Comparison of ENCODE assay signal across 8 mouse cellular contexts in the genomic region with DNA sequence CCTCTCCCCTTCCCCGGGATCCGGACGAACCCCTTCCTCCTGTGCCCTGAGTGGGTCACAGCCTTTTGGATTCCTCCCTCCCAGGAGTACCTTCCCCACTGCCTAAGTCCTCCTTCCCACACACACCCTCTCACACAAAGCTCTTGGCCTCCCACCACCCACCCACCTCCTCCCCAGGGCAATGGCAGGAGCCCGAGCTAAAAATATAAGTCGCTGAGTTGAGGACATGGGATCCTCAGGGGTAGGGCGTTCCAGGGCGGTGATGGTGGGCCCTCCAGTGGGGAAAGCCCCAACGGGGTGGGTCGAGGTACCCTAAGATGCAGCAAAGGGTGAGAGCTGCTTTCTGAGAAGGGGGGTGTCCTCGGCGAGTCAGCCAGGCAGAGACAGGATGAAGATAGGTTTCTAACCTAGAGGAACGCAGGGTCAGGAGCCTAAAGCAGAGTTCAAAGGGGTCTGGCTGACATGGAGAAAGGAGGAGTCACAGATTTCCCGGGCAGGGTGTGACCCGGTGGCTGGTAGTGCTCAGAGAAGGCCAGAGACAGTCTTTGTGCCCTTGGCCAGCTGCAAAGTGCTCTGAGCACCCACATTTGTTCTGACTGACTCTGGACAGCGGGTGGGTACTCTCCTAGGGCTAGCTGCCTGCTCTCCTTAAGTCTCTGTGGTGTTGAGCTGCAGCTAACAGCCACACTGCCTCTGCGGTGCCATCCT. TPM values are rescaled to one million over a fixed set of nuclear protein-coding genes. Genes with fewer than 3 reads are reported as not detected.
DNase-seq lines count a peak whose midpoint lies in the region; ATAC-seq and TF ChIP-seq lines count a peak whose summit lies in the region.

No protein-coding gene starts in this region.

- H3K9ac ChIP-seq in heart, embryonic 14.5 days (ENCODE audit: low read length), result peak overlapping the region; percentile 91
- H3K9ac ChIP-seq in hindbrain, embryonic 11.5 days (ENCODE audit: low read depth, low read length), result peak overlapping the region; percentile 69
- peak overlapping the region; percentile 76 for H3K9ac ChIP-seq in midbrain, embryonic 14.5 days (replicated peaks; ENCODE audit: low read length)

- TF ChIP-seq CTCF in bone marrow, adult 2 months (IDR thresholded peaks at IDR 0.05; ENCODE audit: control insufficient read depth, insufficient read depth, low read length), result no peak

- TF ChIP-seq POLR2A in bone marrow, adult 2 months (IDR thresholded peaks at IDR 0.05; ENCODE audit: borderline replicate concordance, control insufficient read depth, low read depth, low read length), result no peak

- H3K27me3 ChIP-seq in heart, embryonic 14.5 days (ENCODE audit: control insufficient read depth, insufficient read depth, low read length), result 0 out of 2 replicates have a peak, but pooled peaks cover 7% of the 10 kb centered on the region
- peaks cover 26% of the 10 kb centered on the region for H3K27me3 ChIP-seq in hindbrain, embryonic 11.5 days (ENCODE audit: control insufficient read depth, insufficient read depth, low read length)
- peaks cover 31% of the 10 kb centered on the region; the same call in 1 of the 2 replicates for H3K27me3 ChIP-seq in midbrain, embryonic 14.5 days (ENCODE audit: control insufficient read depth, insufficient read depth, low read length)

- peak overlapping the region; percentile 83 for H3K4me2 ChIP-seq in heart, embryonic 14.5 days (ENCODE audit: low read length)
- peak overlapping the region; percentile 77 for H3K4me2 ChIP-seq in hindbrain, embryonic 11.5 days (replicated peaks; ENCODE audit: low read depth, low read length)
- H3K4me2 ChIP-seq in midbrain, embryonic 14.5 days (ENCODE audit: low read length), result peak overlapping the region; percentile 95

- peak overlapping the region; percentile 72 to 98 for H3K27ac ChIP-seq in heart, embryonic 14.5 days (replicated peaks in 1 of 2; ENCODE audit: control insufficient read depth in 1 of 2, insufficient read depth in 1 of 2, low read depth in 2 of 2, low read length in 2 of 2)
- H3K27ac ChIP-seq in bone marrow, adult 2 months (ENCODE audit: control insufficient read depth, insufficient read depth, low read depth, low read length, poor library complexity), result peak overlapping the region; percentile 89
- H3K27ac ChIP-seq in hindbrain, embryonic 11.5 days (ENCODE audit: low read depth, low read length), result no peak overlapping the region
- no peak overlapping the region for H3K27ac ChIP-seq in midbrain, embryonic 14.5 days (replicated peaks; ENCODE audit: low read depth, low read length)

- no peaks in the 10 kb centered on the region for H3K9me3 ChIP-seq in heart, embryonic 14.5 days (ENCODE audit: control insufficient read depth, low read length)
- H3K9me3 ChIP-seq in hindbrain, embryonic 11.5 days (ENCODE audit: control insufficient read depth, low read length), result no peaks in the 10 kb centered on the region
- H3K9me3 ChIP-seq in midbrain, embryonic 14.5 days (ENCODE audit: control insufficient read depth, low read length), result no peaks in the 10 kb centered on the region

- intact Hi-C loops in heart, postnatal 10 days (cut with DNase I), result no loop called here

- peak; percentile 13; the same call in 1 of the 2 replicates for ATAC-seq in heart, embryonic 14.5 days (ENCODE audit: insufficient number of reproducible peaks, insufficient read depth, low FRiP score, low read depth)
- peak; percentile 13; the same call in 1 of the 2 replicates for ATAC-seq in hindbrain, embryonic 11.5 days (ENCODE audit: low FRiP score)
- no peak for ATAC-seq in midbrain, embryonic 14.5 days (ENCODE audit: low FRiP score, low TSS enrichment)
- no peak for ATAC-seq in erythroid progenitor cell, adult 5-6 weeks (replicated peaks; ENCODE audit: low FRiP score, poor library complexity, severe bottlenecking)

- no peak for DNase-seq in heart, postnatal 10 days
- no peak for DNase-seq in hindbrain, embryonic 11.5 days (ENCODE audit: low spot score)
- DNase-seq in midbrain, embryonic 14.5 days, result peak; percentile 28
- DNase-seq in ovary, postnatal 14 days (ENCODE audit: low spot score), result no peak
- no peak for DNase-seq in right cerebral cortex, adult 2 months (ENCODE audit: low spot score in 2 of 2)

- peaks cover 44 to 63% of the 10 kb centered on the region in 2 experiments for H3K4me1 ChIP-seq in heart, embryonic 14.5 days (ENCODE audit: control insufficient read depth in 2 of 2, insufficient read depth in 2 of 2, low read length in 2 of 2)
- H3K4me1 ChIP-seq in bone marrow, adult 2 months (ENCODE audit: control insufficient read depth, insufficient read depth, low read length), result peaks cover 20% of the 10 kb centered on the region
- peaks cover 6% of the 10 kb centered on the region; the same call in 1 of the 2 replicates for H3K4me1 ChIP-seq in hindbrain, embryonic 11.5 days (replicated peaks; ENCODE audit: control insufficient read depth, insufficient read depth, low read length)
- 0 out of 2 replicates have a peak, but pooled peaks cover 8% of the 10 kb centered on the region for H3K4me1 ChIP-seq in midbrain, embryonic 14.5 days (ENCODE audit: control insufficient read depth, insufficient read depth, low read length)

- WGBS in heart, embryonic 14.5 days, result 9% methylated on average over 16 of the region's 16 CpGs
- 3% methylated on average over 16 of the region's 16 CpGs for WGBS in bone marrow, adult 2 months
- WGBS in hindbrain, embryonic 11.5 days, result 11% methylated on average over 16 of the region's 16 CpGs
- 12% methylated on average over 16 of the region's 16 CpGs for WGBS in midbrain, embryonic 14.5 days

- peak overlapping the region; percentile 43 to 55 for H3K4me3 ChIP-seq in heart, embryonic 14.5 days (ENCODE audit: control insufficient read depth in 1 of 2, insufficient read depth in 1 of 2, low read depth in 1 of 2, low read length in 2 of 2)
- H3K4me3 ChIP-seq in bone marrow, adult 2 months (replicated peaks; ENCODE audit: control insufficient read depth, low read depth, low read length), result peak overlapping the region; percentile 68
- peak overlapping the region; percentile 39 for H3K4me3 ChIP-seq in hindbrain, embryonic 11.5 days (ENCODE audit: low read depth, low read length)
- H3K4me3 ChIP-seq in midbrain, embryonic 14.5 days (replicated peaks; ENCODE audit: low read depth, low read length), result peak overlapping the region; percentile 47

- no peaks in the 10 kb centered on the region for H3K36me3 ChIP-seq in heart, embryonic 14.5 days (ENCODE audit: control insufficient read depth, insufficient read depth, low read length)
- H3K36me3 ChIP-seq in hindbrain, embryonic 11.5 days (ENCODE audit: control insufficient read depth, insufficient read depth, low read length), result no peaks in the 10 kb centered on the region
- H3K36me3 ChIP-seq in midbrain, embryonic 14.5 days (ENCODE audit: control insufficient read depth, insufficient read depth, low read length), result no peaks in the 10 kb centered on the region

RNA-seq across cellular contexts. Expression of a gene that starts 0.7 kb away (rescaled TPM):
- 88.3 and 89.7 TPM in 2 replicates for polyA plus RNA-seq in heart, embryonic 14.5 days (2014; fragmentation: Nextera tagmentation; extraction: Ambion mirVana)
- 100 to 1,000 TPM; 129 to 136 TPM for total RNA-seq in heart, postnatal 10 days (2021)
- polyA plus RNA-seq in bone marrow, adult 2 months (2011; ENCODE audit: insufficient read depth, insufficient read length, low replicate concordance, missing spikeins), result 21.0 and 44.8 TPM in 2 replicates
- 2.1 and 2.6 TPM in 2 replicates for polyA plus RNA-seq in hindbrain, embryonic 11.5 days (2014; fragmentation: Nextera tagmentation; extraction: Ambion mirVana)
- 2.8 and 3.1 TPM in 2 replicates for polyA plus RNA-seq in midbrain, embryonic 14.5 days (2014; fragmentation: Nextera tagmentation; extraction: Ambion mirVana)
- 16.8 and 26.3 TPM in 2 replicates for total RNA-seq in erythroid progenitor cell, adult 5-6 weeks (2015; ENCODE audit: low replicate concordance)
- total RNA-seq in erythroid progenitor cell, adult 5-6 weeks (2017; ENCODE audit: low replicate concordance), result 2.0 and 14.9 TPM in 2 replicates

RNA-seq across cellular contexts. Expression of a gene that starts 24.0 kb away (rescaled TPM):
- polyA plus RNA-seq in heart, embryonic 14.5 days (2014; fragmentation: Nextera tagmentation; extraction: Ambion mirVana), result 136 and 153 TPM in 2 replicates
- total RNA-seq in heart, postnatal 10 days (2021), result 10 to 100 TPM; 26.4 to 31.4 TPM
- polyA plus RNA-seq in bone marrow, adult 2 months (2011; ENCODE audit: insufficient read depth, insufficient read length, low replicate concordance, missing spikeins), result 47.7 and 81.1 TPM in 2 replicates
- 178 and 182 TPM in 2 replicates for polyA plus RNA-seq in hindbrain, embryonic 11.5 days (2014; fragmentation: Nextera tagmentation; extraction: Ambion mirVana)
- polyA plus RNA-seq in midbrain, embryonic 14.5 days (2014; fragmentation: Nextera tagmentation; extraction: Ambion mirVana), result 62.3 and 63.9 TPM in 2 replicates
- total RNA-seq in erythroid progenitor cell, adult 5-6 weeks (2015; ENCODE audit: low replicate concordance), result 62.0 and 125 TPM in 2 replicates
- 136 and 176 TPM in 2 replicates for total RNA-seq in erythroid progenitor cell, adult 5-6 weeks (2017; ENCODE audit: low replicate concordance)

RNA-seq across cellular contexts. Expression of a gene that starts 31.9 kb away (rescaled TPM):
- polyA plus RNA-seq in heart, embryonic 14.5 days (2014; fragmentation: Nextera tagmentation; extraction: Ambion mirVana), result 2.9 and 3.6 TPM in 2 replicates
- 10 to 100 TPM; 18.4 to 23.3 TPM for total RNA-seq in heart, postnatal 10 days (2021)
- polyA plus RNA-seq in bone marrow, adult 2 months (2011; ENCODE audit: insufficient read depth, insufficient read length, low replicate concordance, missing spikeins), result 40.0 and 82.8 TPM in 2 replicates
- 1.2 and 1.4 TPM in 2 replicates for polyA plus RNA-seq in hindbrain, embryonic 11.5 days (2014; fragmentation: Nextera tagmentation; extraction: Ambion mirVana)
- 0.89 and 1.6 TPM in 2 replicates for polyA plus RNA-seq in midbrain, embryonic 14.5 days (2014; fragmentation: Nextera tagmentation; extraction: Ambion mirVana)
- 2.1 and 2.2 TPM in 2 replicates for total RNA-seq in erythroid progenitor cell, adult 5-6 weeks (2015; ENCODE audit: low replicate concordance)
- 1.0 and 1.5 TPM in 2 replicates for total RNA-seq in erythroid progenitor cell, adult 5-6 weeks (2017; ENCODE audit: low replicate concordance)

RNA-seq across cellular contexts. Expression of a gene that starts 54.2 kb away (rescaled TPM):
- polyA plus RNA-seq in heart, embryonic 14.5 days (2014; fragmentation: Nextera tagmentation; extraction: Ambion mirVana), result 163 and 182 TPM in 2 replicates
- total RNA-seq in heart, postnatal 10 days (2021), result 100 to 1,000 TPM; 346 to 355 TPM
- 39.8 and 56.1 TPM in 2 replicates for polyA plus RNA-seq in bone marrow, adult 2 months (2011; ENCODE audit: insufficient read depth, insufficient read length, low replicate concordance, missing spikeins)
- polyA plus RNA-seq in hindbrain, embryonic 11.5 days (2014; fragmentation: Nextera tagmentation; extraction: Ambion mirVana), result 50.8 and 76.5 TPM in 2 replicates
- 64.8 and 82.1 TPM in 2 replicates for polyA plus RNA-seq in midbrain, embryonic 14.5 days (2014; fragmentation: Nextera tagmentation; extraction: Ambion mirVana)
- total RNA-seq in erythroid progenitor cell, adult 5-6 weeks (2015; ENCODE audit: low replicate concordance), result 22.6 and 24.1 TPM in 2 replicates
- 24.5 and 40.9 TPM in 2 replicates for total RNA-seq in erythroid progenitor cell, adult 5-6 weeks (2017; ENCODE audit: low replicate concordance)

RNA-seq across cellular contexts. Expression of a gene that starts 58.1 kb away (rescaled TPM):
- 5.3 and 6.7 TPM in 2 replicates for polyA plus RNA-seq in heart, embryonic 14.5 days (2014; fragmentation: Nextera tagmentation; extraction: Ambion mirVana)
- 1 to 10 TPM; 7.7 to 8.5 TPM for total RNA-seq in heart, postnatal 10 days (2021)
- polyA plus RNA-seq in bone marrow, adult 2 months (2011; ENCODE audit: insufficient read depth, insufficient read length, low replicate concordance, missing spikeins), result 2.6 and 5.1 TPM in 2 replicates
- polyA plus RNA-seq in hindbrain, embryonic 11.5 days (2014; fragmentation: Nextera tagmentation; extraction: Ambion mirVana), result 4.3 and 7.0 TPM in 2 replicates
- 1.9 and 3.5 TPM in 2 replicates for polyA plus RNA-seq in midbrain, embryonic 14.5 days (2014; fragmentation: Nextera tagmentation; extraction: Ambion mirVana)
- 10.1 TPM in 1 of 2 replicates, not detected in the other for total RNA-seq in erythroid progenitor cell, adult 5-6 weeks (2015; ENCODE audit: low replicate concordance)
- 0.39 TPM in 1 of 2 replicates, not detected in the other for total RNA-seq in erythroid progenitor cell, adult 5-6 weeks (2017; ENCODE audit: low replicate concordance)

Comparison
In these comparisons a context has a peak if more than half of its experiments do, and no peak if none do; other contexts are left out.
1. ATAC-seq: peak in heart, embryonic 14.5 days (single experiment) and hindbrain, embryonic 11.5 days (single experiment); none in midbrain, embryonic 14.5 days (single experiment) and erythroid progenitor cell, adult 5-6 weeks (single experiment).
2. H3K27ac ChIP-seq: peak in heart, embryonic 14.5 days (2 of 2) and bone marrow, adult 2 months (single experiment); none in hindbrain, embryonic 11.5 days (single experiment) and midbrain, embryonic 14.5 days (single experiment).
3. Peak in every context shown above with its lines, with median percentiles within 50 percentile points of each other: H3K4me2 ChIP-seq, H3K4me3 ChIP-seq and H3K9ac ChIP-seq.